Mouse (Mus musculus): Measurements from ENCODE around the gene Scai. TPM values are rescaled to one million over a fixed set of nuclear protein-coding genes. Genes with fewer than 3 reads are reported as not detected.
A peak's percentile ranks its signal among the peaks of the same experiment; 100 is the strongest.
"Not testable (repeated sequence)": the region's sequence is repeated elsewhere in the genome, so short reads cannot be mapped to it uniquely, and the experiment has no call there.

Gene Scai
- total RNA-seq, 2 experiments from 2014 or later: 4.0 to 6.2 TPM

DNA sequence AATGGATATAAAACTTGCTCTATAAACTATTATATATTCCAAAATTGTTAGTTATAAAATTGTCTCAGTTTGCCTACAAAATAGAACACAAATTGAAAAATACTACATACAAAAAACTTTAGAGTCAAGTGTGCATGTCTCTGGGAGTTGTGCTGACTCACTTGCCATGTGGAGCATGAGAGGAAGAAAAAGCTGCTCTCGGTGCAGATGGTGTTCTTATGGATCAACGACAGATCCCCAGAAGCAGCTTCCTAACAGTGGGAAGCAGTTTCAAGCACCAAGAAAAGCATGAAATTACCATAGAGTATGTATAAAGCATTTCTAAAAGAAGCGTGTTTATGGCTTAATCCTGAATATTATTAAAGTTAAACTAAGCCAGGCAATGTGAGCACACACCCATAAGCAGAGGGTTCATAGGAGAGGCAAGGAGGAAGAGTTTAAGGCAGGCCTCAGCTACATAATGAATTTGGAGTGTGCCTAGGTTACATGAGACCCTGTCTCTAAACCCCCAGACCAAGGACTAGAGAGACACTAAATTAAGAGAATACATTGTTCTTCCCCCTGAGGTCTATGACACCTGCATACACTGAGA, 48.1 kb downstream of the Scai start:
- DNase-seq: no peak
- intact Hi-C loops (cut with DNase I): no loop called here

DNA sequence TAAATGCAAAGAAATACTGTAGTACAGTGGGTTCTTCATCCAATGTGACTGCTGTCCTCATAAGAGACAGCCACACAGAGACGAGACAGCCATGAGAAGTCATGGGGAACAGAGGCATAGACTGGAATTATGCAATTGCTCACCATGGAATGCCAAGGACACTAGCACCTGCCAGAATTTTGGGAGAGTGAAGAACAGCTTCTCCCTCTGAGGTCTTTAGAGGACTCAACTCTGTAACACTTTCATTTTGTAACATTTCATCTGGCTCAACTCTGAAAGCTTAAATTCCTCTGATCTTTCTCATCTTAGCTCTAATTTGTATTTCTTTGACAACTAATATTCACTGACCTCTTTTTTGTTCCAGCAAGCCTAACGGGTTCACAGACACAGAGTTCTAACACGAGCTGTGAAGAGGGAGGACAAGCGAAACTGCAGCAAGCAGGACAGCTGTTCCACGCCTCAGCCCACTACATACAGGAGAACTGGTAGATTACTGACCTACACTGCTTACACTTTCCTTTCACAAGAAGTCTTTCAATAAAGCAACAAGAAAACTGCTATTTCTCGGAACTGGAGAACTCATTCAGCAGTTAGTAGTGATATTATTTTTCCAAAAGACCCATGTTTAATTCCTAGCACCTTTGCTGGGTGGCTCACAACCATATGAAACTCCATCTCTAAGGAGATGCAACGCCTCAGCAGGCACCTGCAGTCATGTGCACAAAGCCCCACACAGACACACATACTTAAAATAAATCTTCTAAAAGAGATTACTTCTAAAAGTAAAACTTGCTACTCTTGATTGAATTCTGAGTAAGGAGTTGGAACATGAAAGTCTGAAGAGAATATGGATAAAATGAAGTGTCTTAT, 49.7 kb downstream of the Scai start:
- DNase-seq: peak; percentile 36 to 41
- intact Hi-C loops (cut with DNase I): no loop called here

DNA sequence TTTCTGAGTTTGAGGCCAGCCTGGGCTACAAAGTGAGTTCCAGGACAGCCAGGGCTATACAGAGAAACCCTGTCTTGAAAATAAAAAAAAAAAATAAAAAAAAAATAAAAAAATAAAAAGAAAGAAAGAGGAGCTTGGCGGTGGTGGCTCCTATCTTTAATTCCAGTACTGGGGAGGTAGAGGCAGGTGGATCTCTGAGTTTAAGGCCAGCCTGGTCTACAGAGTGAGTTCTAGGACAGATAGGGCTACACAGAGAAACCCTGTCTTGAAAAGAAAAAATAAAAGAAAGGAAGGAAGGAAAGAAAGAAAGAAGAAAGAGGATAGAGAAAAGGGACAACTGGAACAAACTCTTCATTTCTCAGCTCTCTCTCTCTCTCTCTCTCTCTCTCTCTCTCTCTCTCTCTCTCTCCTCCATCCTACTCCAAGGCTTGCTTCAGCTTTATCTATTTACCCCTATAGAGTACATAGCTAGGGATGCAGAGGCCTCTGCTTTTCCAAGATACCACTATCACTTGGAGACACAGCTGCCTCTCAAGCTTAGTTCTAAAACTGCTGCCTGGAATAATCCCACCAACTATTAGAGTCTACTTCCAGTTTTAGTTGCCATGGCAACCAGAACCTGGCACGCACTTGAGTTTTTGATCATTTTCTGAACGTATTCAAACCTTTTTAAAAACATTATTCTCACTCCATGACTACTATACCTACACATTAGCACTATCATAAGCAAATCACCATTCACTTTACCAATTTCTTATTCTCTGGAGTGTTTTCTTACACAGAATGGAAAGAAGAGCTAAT, 60.8 kb downstream of the Scai start:
- DNase-seq: no peak
- intact Hi-C loops (cut with DNase I): no loop called here

DNA sequence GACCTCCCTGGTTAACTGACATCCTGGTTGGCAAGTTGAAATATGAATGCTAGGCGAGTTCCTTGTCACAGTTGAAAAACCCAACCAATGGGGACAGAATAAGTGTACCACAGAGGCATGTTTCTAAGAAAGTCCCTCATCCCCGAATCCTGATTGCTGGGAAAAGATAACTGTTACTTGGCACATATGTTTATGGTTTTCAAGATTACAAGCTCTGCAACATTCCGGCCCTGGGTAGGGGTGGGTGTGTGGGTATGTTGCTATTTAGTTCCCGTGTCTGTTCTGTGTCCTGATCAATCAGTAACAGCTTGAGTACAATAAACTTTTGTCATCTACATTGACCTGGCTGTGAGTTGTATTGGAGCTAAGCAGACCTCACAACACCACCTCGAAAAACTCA, 66.4 kb downstream of the Scai start:
- intact Hi-C loops (cut with DNase I): no loop called here
- DNase-seq: no peak

DNA sequence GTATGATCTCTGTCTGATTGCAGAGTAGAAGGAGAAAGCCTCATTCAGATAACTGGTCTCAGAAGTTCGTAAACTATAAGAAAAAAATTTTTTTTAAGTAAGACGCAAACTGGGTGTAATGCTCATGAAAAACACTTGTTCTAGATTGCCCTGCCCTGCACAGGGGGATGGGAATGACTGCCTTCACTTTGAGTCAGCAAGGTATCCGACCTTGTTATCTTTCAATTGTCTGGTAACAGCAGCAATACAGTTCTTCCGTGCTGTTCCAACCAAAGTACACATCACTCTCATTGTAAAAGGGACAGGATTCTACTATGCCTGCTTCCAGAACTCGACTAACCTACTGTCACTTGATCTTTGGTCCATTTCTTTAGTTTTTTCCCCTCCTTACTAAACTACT, 69.4 kb downstream of the Scai start:
- no peak for DNase-seq
- intact Hi-C loops (cut with DNase I): no loop called here

DNA sequence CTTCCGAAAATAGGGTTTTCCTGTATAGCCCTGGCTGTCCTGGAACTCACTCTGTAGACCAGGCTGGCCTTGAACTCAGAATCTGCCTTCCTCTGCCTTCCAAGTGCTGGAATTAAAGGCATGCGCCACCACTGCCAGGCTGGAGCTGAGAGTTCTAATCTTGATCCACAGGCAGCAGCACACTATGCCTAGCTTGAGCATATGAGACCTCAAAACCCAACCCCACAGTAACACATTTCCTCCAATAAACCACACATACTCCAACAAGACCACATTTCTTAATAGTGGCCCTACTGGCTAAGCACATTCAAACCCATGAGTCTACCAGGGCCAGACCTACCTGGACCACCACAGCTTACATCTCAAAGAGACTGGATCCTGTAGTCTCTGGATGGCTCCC, 74.0 kb downstream of the Scai start:
- DNase-seq: no peak
- intact Hi-C loops (cut with DNase I): no loop called here

DNA sequence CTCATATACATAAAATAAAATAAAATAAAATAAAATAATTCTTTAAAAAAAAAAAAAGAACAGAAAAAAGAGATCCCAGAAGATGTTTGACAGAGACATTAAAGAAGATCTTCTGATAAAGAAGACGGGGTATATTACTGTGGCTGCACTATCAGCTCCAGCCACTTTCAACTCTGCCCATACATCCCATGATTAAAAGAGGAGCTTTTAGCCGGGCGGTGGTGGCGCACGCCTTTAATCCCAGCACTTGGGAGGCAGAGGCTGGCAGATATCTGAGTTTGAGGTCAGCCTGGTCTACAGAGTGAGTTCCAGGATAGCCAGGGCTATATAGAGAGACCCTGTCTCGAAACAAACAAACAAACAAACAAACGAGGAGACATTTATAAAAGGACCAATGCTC, 76.4 kb downstream of the Scai start:
- intact Hi-C loops (cut with DNase I): no loop called here
- DNase-seq: no peak

DNA sequence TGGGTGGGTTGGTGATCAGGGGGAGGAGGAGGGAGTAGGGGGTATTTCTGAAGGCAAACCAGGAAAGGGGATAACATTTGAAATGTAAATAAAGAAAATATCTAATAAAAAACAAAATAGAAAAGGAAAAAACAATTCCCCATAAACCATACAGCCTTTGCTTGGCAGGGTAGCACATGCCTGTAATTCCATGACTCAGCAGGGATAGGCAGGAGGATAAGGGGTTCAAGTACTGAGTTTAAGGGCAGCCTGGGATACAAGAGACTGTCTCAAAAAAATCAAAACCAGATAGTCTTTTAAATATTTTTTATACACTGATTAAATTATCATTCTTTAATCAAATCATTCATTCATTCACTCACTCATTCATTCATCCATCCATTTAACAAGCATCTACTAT, 80.0 kb downstream of the Scai start:
- no peak for DNase-seq
- intact Hi-C loops (cut with DNase I): no loop called here

DNA sequence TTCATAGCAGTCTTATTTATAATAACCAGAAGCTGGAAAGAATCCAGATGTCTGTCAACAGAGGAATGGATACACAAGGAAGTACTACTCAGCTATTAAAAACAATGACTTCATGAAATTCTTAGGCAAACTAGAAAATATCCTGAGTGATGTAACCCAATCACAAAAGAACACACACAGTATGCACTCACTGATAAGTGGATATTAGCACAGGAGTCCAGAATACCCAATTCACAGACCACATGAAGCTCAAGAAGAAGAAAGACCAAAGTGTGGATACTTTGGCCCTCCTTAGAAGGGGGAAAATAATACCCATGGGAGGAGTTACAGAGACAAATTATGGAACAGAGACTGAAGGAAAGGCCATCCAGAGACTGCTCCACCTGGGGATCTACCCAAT, 80.8 kb downstream of the Scai start:
- DNase-seq; intact Hi-C loops (cut with DNase I): not testable (repeated sequence)

DNA sequence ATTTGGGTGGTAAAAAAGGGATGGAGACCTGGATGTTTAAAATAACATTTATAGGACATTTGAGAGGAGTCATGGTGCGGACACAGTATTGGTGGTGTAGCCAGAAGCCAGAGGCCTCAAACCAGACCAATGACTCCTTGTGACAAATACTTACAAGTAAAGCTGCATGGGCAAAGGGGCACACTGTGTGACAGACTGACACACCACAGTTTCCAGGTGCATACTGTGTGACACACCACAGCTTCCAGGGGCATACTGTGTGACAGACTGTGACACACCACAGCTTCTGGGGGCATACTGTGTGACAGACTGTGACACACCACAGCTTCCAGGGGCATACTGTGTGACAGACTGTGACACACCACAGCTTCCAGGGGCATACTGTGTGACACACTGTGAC, 90.6 kb downstream of the Scai start:
- intact Hi-C loops (cut with DNase I); DNase-seq: not testable (repeated sequence)

DNA sequence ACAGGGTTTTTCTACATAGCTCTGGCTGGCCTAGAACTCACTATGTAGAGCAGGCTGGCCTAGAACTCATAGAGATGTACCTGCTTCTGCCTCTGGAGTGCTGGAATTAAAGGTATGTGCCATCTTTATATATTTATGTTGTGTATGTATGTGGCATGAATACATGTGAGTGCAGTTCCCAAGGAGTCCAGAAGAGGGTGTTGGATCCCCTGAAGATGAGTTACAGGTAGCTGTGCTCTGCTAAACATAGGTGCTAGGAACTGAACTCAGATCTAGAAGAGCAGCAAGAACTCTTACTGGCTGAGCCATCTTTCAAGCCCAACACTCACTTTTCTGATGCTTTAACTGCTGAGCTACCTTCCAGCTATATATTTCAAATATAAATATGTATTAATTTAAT, 92.5 kb downstream of the Scai start:
- DNase-seq: no peak
- intact Hi-C loops (cut with DNase I): no loop called here

DNA sequence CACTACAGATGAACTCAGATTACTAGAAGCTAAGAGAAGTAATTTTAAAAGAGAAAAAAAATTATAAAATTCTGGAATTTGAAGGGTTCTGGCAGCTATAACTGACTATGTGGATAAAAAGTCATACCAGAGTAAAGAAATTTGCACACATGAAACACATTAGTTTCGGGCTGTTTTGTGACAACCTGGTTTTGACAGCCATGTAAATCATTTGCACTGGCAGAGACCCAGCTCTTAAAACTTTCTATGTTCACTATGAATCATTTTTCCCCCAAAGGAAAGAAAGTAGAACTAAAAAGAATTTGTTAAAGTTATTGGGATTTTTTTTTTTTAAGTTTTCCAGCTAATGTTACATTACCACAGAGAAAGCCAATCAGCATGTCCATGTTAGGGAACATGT, 98.6 kb downstream of the Scai start:
- no peak for DNase-seq
- intact Hi-C loops (cut with DNase I): no loop called here

DNA sequence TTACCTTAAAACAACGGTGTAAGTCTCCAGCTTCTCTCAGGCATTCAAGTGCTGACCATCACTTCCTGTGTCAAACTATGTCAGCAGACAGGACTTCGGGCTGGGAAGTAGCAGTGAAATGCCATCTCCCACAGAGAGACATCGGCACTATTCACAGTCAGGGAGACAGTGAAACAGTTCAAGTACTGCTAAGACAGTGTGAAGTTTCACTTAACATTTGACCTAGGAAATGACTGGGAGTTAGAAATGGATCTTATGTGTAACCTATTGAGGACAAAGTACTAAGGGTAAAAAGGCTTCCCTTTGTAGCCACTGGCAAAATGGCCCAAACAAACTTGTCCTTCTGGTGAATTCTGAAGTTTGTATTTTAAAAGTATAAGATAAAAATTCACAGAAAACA, 107.8 kb downstream of the Scai start:
- DNase-seq: no peak
- intact Hi-C loops (cut with DNase I): no loop called here

DNA sequence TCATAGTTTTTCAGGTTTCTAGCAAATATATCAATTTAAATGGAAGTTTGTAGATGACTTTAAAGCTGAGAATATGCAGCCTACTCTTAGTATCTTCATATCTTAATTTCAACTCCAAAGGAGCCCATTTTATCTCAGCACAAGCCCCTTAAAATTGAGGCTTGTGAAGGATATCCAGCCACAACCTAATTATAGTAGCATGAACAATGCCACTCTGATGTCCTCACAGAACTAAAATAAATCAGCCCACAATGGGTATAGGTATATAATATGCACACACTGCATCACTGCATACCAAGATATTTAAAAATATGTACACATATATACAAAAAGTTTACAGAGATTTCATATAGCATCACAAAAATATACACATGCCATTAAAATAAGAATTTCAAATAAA, 119.9 kb downstream of the Scai start:
- no peak for DNase-seq
- intact Hi-C loops (cut with DNase I): no loop called here

DNA sequence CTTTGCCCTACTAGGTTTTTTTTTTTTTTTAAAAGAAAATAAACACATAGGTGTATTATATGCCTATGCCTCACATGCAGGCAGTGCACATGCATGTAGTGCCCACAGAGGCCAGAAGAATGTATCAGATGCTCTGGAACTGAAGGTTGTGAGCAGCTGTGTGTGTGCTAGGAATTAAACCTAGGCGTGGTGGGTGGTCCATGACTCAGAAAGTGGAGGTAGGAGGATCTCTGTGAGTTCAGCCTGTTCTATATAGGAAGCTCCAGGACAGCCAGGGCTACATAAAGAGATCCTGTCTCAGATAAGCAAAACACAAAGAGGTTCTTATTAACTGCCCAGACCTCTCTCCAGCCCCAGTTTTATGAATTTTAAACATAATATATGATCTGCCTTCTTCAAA, 121.4 kb downstream of the Scai start:
- DNase-seq: no peak
- intact Hi-C loops (cut with DNase I): loop anchor here (5.0 kb wide), 1 partner anchor 142 kb away; the partner anchor contains the start of gene Nr6a1

DNA sequence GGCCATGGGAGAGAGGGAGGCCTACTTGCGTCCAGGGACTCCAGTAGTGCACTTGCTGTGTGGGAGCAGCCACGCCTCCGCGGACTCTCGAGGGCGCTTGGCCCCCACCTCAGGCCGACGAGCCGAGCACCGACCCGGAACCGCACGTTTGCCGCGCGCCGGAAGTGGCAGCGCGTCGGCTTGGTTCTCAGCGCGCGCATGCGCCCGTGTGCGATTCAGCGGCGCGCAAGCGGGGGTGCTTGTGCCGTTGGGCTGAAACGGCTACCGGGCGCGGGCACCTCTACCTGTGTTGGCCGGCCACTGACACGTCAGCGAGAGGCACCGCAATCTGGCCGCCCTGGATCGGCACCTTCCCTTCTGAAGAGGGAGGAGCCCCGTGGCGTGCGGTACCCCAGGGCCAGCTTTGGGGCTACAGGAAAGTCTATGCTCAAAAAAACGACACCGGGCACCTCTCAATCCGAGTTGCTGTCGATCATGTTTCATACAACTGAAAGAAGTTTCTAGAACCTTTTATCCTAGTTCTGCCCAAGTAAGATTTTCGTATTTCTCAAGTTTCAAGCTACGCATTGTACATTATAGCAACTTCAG, 125.0 kb downstream of the Scai start, which contains the start of gene Golga1:
Golga1 (minus strand) TSS at position 142 of the 588 bp plus-strand sequence.
- intact Hi-C loops (cut with DNase I): loop anchor here (1.0 to 5.0 kb wide), 3 partner anchors 57 to 138 kb away; partner anchors contain the start of genes Nr6a1 and Scai
- DNase-seq: peak; percentile 88

DNA sequence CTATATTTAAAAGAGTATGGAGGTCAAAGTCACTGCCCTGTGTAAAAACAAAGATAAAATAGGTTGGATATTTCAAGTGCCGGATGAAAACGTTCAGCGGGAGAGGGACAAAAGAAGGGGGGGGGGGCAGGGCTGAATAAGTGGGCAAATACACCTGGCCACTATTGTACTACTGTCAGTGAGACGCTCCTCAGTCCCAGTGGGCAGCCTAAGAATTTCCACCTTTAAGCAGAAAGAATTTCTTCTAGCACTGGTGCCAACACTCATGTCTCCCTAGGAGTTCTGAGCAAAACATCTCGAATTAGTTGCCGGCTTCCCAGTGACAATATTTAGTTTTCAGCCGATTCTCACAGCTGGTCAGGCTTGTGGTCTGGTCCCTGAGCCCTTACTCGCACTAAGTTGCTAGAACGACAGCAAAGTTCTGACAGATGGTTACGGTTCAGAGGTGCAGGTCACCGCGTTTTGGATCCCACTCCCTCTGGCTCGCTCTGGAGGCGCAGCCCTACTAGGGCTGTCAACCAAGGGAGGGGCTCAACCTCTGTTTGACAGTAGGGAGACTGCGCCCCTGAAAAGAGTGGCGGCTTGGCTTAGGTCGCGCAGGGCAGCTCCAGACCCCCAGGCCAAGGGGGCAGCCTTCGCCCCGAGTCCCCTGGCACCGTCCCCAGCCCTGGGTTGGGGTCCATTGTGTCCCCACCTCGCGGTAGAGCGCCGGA, 125.7 kb downstream of the Scai start:
- DNase-seq: no peak
- intact Hi-C loops (cut with DNase I): loop anchor here (1.0 to 5.0 kb wide), 3 partner anchors 56 to 138 kb away; partner anchors contain the start of genes Nr6a1 and Scai

DNA sequence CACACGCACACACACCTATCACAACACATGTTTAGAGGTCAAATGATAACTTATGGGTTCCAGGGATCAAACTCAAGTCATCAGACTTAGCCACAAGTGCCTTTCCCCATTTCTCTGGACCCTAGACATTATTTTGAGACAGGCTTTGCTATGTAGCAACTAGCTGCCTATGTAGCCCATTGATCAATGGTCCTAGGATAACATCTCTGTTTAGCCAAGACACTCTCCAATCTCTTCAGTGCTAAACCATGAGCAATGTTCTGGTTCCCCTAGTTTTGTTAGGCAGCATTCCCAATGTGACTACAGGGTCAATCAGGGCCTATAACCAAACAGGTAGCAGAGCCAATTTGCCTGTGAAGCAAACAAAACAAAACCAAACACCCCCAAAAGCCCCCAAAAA, 142.0 kb downstream of the Scai start:
- intact Hi-C loops (cut with DNase I): no loop called here

DNA sequence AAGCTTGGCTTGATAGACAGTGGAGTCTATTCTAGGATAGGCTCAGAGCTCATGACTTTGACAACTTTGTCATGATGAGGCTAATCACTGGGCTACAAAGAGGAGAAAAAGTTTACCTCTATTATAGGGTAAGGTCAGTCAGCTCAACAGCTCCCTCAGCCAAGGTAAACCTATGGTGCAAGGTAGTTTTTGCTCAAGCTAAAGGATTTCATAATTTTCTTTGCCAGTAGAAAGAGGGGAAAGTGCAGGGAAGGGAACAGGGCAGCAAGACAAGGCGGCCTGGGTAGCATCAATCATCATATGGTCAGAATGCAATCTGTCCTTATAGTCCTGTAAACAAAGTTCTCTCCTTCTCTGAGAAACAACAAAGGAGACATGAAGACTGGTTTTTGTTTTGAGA, 150.3 kb downstream of the Scai start:
- DNase-seq: no peak
- intact Hi-C loops (cut with DNase I): no loop called here

More for the DNA sequence above, 142.0 kb downstream of the Scai start:
- DNase-seq: no peak

DNA sequence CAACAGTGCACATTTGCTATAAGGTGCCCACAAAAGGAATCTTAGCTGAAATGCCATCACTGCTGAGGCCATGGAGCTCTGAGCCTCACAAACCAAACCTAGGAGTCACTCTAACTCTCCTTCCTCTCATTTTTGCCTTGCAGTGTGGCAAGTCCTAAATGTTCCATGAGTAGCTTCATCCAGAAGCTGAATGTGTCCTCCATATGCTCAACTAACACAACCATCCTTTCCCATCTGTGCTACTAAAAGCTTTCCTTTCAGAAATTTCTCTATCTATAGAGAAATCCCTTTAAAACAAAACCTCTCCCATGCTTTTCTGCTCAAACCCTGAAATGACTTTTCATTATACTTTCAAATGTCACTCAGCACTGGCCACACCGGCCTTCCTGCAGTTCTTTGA, 158.9 kb downstream of the Scai start:
- intact Hi-C loops (cut with DNase I): no loop called here
- no peak for DNase-seq

All from heart, postnatal 36 days (tissue).